Mouse (Mus musculus) urinary bladder, postnatal 25 days (tissue): ENCODE data around the gene Pik3r6.

ENCODE experiments used
- DNase-seq: peaks from one replicate; pipeline ENCODE4 v3.0.0; 2022; ENCODE audit warnings: low spot score

Pik3r6 gene

DNA sequence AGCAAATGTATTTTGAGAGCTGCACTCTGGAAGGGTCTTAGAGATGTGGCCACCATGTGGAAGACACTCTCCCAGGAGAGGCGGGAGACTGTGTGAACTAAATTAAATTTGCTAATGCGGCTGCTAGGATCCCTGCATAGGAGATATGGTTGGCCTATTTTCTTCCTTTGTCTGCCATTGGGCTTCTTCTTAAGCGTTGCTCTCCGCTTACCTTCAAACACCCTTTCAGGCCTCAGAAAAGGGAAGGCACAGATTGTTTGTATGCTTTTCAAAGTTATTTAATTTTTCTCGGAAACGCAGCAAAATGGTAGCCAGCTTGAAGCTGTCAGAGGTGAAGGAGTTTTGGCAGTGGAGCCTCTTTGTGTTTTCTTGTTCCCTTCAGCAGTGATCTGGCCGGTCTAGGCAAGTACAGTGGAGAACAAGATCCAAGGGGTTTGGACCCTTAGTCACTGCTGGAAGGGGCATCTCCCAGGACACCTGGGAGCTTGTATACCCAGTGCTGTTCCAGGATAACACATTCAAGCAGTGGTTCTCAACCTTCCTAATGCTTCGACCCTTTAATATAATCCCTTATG is 81.2 kb downstream of the Pik3r6 start:
- no peak for DNase-seq

GRCm38 (mm10) chr11:68585890-68586289 is 83.1 kb downstream of the Pik3r6 start:
- no peak for DNase-seq

DNA sequence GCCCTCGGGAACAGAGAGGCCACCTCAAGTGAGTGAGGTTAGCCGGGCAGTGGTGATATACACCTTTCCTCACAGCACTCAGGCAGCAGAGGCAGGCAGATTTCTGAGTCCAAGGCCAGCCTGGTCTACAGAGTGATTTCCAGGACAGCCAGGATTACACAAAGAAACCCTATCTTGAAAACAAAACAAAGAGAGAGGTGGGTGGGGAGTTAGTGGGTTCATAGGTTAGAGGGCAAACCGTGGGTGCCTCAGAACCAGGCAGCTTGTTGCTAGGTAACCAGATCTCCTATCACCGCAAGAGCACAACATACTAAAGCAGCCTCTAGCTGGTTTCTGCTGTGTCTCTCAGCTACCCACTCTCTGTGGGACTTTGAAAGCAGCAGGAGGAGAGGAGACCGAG is 83.9 kb downstream of the Pik3r6 start, which contains the start of gene Ccdc42:
TSS of gene Ccdc42 (plus strand) at position 301 of the 400 bp plus-strand sequence.
- DNase-seq, result no peak

DNA sequence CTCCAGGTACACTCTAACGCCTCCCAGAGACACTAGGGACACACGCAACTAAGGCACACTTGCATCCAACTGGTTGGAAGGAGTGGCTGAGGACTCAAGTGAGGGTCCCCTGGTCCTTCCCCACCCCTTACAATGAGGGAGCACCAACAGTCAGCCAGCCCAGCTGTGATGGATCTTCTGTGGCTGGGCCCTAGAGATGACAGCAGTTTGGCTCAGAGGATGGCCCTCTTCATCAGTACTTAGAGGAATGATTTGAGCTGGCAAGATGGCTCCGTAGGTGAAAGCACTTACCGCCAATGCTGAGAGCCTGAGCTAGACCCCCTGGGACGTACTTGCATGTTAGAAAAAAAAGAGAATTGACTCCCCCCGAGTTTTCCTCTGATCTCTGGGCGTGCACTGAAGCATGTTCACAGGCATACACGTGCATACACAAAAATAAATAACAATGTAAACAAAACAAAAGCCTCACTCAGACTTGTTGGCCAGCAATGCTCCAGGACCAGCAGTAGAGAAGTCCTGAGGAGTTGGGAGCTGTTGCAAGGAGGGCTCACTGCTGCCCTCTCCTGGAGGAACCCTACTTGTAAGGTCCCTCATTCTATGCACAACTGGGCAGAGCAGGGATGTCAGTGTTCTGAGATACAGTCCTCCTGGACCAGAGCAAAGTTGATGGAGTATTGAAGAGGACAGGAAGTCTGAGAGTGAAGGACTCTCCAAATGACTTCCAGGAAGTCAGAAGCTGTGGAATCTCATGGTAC is 86.4 kb downstream of the Pik3r6 start:
- peak; percentile 87 for DNase-seq

DNA sequence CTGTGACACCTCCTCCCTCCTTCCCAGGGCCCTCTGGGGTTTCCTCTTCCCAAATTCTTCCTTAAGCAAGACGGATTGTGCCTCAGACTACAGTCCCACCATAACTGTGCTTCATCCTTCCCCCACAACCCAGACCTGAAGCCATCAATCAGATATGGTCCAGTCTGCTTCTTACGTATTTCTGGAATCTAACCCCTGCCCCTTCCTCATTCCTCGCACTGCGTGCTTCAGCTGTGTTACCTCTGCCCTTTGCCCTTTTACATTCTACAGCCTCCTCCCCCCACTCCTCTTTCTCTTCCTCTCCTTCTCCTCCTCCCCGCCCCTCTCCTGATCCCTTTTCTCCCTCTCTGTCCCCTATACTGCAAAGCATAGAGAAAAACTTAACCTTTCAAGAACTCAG is 88.9 kb downstream of the Pik3r6 start:
- DNase-seq, result no peak

DNA sequence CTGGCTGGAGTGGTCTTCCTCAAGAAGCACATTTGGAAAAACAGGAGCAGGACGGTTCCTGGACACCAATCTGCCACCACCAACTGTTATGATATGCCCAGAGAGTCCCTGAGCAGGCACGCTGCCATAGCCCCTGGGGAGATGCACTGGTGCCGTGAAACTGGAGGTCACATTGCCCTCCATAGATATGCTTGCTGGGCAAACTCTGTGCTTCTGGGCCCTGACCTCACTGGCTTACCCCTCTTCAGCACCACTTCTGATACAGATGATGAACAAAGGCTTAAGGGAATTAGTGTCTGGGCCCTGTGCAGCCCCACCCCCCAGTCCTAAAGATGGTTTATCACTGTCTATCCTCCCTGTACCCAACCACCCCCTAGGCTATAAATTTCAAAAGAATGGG is 90.4 kb downstream of the Pik3r6 start:
- DNase-seq, result no peak

DNA sequence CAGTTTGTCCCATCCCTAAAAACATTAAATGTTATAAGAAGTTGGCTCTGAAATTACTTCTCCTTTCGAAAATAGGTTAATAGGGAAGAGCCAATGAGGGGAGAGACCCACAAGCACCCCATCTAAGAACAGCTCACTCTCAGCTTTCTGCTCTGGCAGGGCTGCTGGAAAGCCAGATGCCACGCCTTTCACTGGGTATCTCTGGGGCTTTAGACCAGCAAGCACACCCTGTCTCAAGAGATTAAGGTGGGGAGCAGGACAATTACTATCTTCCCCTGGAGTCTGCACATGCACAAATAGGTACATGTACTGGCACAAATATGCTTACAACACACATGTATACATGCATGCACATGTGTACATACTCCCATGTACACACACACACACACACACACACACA is 95.1 kb downstream of the Pik3r6 start:
- no peak for DNase-seq

DNA sequence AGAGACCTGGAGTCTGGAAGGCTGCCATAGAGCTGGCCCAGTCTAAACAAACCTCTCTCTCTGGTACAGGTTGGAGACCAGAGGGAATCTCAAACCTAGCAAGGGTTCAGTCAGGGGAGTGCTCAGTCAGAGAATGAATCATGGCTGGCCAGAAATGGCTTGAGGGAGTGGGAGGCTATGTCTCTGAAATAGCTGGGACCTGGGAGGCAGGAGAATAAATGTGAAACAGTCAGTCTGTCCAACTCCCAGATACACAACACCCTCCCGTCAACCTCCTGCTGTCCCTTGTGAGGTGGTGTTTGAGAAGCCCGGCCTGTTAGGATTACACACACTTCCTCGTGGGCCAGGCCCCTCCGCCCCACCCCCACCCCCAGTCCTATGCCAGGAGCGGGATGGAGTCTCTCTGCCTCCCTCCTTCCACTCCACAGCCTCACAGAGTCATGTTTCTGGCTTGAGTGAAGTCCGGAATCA is 97.8 kb downstream of the Pik3r6 start:
- no peak for DNase-seq

GRCm38 (mm10) chr11:68601486-68601991 is 98.7 kb downstream of the Pik3r6 start:
- DNase-seq, result no peak
